Mouse (Mus musculus) liver, adult 2 months (tissue): ENCODE measurements at regions not wholly inside any gene's neighbourhood (a gene's known extent, or its start where the extent isn't known, plus 50 kb on each side); places are given as distances from the start of the nearest gene placed in this dataset.

Experiments
- CTCF ChIP-seq: fragments of 200-500 bp; IDR thresholded peaks from 2 replicates; pipeline ENCODE4 v1.5.1; 2011; ENCODE audit warnings: low read depth, low read length, control low read depth
- POLR2A ChIP-seq: fragments of 200-500 bp; IDR thresholded peaks from 2 replicates; pipeline ENCODE4 v1.6.1; 2011; ENCODE audit warnings: low read length, control low read depth; ENCODE audit not compliant: insufficient read depth; ENCODE audit errors: extremely low read depth

DNA sequence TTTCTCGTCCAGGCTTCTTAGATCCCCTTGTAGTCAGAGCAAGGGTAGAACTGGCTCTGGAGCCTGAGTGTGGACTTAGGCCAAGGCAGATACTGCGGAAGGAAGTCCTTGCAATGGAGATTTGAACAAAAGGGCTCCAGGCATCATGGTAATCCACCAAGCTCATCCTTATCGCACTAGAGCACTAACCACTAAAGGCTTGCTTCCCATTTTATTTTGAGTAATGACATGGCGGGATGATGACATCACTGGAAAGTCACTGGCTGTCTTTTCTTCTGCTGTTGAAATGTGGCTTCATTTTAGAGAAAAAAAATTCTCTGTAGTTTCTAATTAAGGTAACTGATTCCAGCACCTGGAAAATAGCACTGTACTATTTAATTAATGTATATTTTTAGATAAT lies 137.4 kb upstream of the Cnr1 start:
- TF ChIP-seq CTCF (no peak), POLR2A (no peak)
